Mouse (Mus musculus): ENCODE measurements around the gene Gpx1. TPM values are rescaled to one million over a fixed set of nuclear protein-coding genes. Genes with fewer than 3 reads are reported as not detected.
A peak's percentile ranks its signal among the peaks of the same experiment; 100 is the strongest.
"Not testable (repeated sequence)": the region's sequence is repeated elsewhere in the genome, so short reads cannot be mapped to it uniquely, and the experiment has no call there.

Gpx1 gene
- 10 to 100 TPM; 66.3 to 72.7 (median 68.8) TPM for total RNA-seq (2022)

- DNase-seq (ENCODE audit: low spot score in 2 of 2) = peak; percentile 80 to 88
Measured at GRCm38 (mm10) chr9:108338886-108339781, at the start of gene Gpx1. Gpx1 (plus strand) TSS chr9:108338903.

- no peak for DNase-seq (ENCODE audit: low spot score in 2 of 2)
Measured at GRCm38 (mm10) chr9:108289347-108289746, 49.4 kb upstream of the Gpx1 start.

- peak; percentile 87 to 88 for DNase-seq (ENCODE audit: low spot score in 2 of 2)
Measured at GRCm38 (mm10) chr9:108290016-108290750, 48.5 kb upstream of the Gpx1 start, which contains the start of gene Nicn1. Nicn1 (plus strand) TSS chr9:108290429.

DNA sequence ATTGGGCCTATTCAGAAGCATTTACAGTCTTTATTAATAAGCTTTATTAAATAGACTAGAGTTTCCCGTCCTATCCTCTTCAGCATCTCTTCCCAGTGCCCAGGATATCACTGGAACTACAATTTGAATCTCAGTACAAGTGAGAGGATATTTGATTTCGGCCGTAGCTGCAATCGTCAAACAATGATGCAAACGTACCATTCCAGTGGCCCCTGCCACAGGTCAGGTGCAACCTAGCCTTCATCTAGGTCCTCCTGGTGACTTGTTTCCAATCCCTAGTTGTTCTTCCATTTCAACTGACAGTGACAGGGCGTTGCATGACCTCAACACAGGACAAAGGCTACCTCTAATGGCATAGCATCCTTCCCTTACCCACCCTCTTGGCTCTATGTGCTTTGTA, 47.9 kb upstream of the Gpx1 start:
- DNase-seq (ENCODE audit: low spot score in 2 of 2) = no peak

- no peak for DNase-seq (ENCODE audit: low spot score in 2 of 2)
Measured at GRCm38 (mm10) chr9:108296453-108297355, 42.0 kb upstream of the Gpx1 start, which contains the start of gene Amt. Amt (plus strand) TSS chr9:108296853.

DNA sequence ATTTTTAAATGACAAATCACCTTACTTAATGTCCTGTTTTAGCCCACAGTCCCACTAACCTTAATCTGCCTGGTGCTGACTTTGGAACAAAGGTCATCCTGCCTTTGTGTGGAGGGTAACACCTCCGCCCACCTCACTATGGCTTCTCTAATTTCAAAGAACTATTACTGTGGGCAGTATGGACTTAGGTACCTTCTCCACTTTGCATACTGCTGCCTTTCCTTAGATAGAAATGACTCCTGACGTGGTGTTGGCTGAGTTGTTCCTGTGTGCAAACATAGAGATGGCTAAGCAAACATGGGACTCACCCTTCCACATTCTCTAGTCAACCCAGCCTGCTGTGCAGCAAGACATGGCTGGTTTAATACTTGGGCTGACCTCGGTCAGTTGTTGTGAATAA, 36.9 kb upstream of the Gpx1 start:
- DNase-seq (ENCODE audit: low spot score in 2 of 2) = no peak

DNA sequence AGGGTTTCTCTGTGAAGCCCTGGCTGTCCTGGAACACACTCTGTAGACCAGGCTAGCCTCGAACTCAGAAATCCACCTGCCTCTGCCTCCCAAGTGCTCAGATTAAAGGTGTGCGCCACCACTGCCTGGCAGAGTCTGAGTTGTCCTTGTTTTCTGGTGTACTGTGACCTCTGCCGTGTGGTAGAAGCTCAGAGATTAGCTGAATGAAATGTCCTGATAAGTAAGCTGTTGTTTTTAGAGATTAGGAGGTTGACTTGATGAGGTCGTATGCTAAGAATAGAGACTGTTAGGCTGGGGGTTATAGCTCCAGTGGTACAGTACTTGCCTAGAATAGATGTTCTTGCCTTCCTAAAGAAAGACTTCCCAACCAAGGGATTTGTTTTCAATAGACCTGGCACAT, 34.0 kb upstream of the Gpx1 start:
- no peak for DNase-seq (ENCODE audit: low spot score in 2 of 2)

DNA sequence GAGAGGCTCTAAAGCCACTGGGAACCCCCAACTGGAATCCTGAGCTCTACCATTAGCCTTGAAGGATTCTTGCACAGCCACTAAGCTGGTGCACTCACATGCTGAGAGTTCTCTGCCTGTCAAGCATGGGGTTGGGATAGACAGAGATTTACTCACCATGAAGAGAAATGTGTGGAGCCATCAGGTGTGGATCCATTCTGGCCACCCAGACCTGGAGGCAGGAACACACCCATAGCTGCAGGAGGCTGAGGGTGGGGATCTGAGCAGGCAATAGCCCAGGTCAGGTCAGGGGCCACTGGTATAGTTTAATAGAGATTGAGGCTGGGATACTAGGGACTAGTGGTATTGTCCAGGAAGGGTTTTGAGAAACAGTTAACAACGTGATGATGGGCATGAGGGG, 33.5 kb upstream of the Gpx1 start:
- DNase-seq (ENCODE audit: low spot score in 2 of 2) = no peak

DNA sequence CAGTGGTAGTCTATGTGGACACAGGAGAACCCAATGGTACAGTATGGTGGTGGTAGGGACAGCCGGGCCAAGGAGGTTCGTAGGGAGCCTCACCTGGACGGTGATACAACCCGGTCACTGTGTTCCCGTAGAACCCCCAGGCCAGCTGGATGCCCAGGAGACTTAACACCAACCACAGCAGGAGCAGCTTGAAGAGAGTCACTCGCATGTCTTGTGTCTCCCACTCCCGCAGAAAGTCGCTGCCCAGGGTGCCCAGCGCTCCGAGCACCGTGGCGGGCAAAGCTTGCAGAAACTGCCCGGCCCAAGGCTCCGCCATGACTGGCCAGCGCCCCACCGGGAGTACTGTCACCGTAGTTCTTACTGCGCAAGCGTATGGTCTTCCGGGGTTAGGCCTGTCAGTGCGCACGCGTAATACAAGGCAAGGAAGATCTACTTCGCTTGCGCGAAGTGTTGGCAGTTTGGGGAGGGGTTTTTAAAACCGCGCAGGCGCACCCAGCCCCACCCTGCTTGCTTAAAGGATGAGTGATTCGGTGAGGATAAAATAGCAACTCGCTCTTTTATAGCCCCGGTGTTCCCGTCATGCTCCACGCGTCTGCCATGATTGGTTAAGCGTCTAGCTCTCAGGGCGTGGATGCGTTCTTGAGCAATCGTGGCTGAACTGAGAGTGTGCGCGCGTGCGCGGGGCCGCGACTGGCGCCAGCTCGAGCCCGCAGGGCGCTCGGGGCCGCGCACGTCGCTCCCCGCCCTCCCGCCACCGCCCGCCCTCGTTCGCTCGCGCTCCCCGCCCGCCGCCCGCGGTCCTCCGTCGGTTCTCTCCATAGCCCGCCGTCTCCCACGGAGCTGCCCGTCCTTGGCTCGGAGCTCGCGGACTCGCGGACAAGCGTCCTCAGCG, 32.8 kb upstream of the Gpx1 start, which contains the start of the genes Rhoa and Tcta:
TSS of gene Rhoa (plus strand) at position 501 of the 892 bp plus-strand sequence.
TSS of gene Tcta (minus strand) at position 532 of the 892 bp plus-strand sequence.
- peak; percentile 98 to 99 for DNase-seq (ENCODE audit: low spot score in 2 of 2)

DNA sequence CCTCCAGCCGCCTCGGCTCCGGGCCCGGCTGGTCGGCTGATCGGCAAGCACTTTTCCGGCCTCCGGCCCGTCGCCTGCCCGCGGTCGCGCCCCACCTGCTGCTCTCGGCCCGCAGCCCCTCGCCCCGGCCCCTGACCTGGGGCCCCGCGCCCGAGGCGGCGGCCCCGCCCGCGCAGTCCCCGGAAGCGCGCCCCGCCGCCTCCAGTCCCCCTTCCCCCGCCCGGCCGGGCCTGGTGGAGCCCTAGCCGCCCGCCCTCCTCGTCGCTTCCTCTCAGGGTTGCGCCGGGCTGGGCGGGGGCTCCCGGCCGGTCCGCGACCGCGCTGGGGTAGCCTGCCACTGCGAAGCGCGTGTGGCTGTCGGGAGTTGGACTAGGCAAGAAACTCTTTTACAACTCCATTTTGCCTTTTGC, 32.1 kb upstream of the Gpx1 start:
- peak; percentile 63 to 70 for DNase-seq (ENCODE audit: low spot score in 2 of 2)

DNA sequence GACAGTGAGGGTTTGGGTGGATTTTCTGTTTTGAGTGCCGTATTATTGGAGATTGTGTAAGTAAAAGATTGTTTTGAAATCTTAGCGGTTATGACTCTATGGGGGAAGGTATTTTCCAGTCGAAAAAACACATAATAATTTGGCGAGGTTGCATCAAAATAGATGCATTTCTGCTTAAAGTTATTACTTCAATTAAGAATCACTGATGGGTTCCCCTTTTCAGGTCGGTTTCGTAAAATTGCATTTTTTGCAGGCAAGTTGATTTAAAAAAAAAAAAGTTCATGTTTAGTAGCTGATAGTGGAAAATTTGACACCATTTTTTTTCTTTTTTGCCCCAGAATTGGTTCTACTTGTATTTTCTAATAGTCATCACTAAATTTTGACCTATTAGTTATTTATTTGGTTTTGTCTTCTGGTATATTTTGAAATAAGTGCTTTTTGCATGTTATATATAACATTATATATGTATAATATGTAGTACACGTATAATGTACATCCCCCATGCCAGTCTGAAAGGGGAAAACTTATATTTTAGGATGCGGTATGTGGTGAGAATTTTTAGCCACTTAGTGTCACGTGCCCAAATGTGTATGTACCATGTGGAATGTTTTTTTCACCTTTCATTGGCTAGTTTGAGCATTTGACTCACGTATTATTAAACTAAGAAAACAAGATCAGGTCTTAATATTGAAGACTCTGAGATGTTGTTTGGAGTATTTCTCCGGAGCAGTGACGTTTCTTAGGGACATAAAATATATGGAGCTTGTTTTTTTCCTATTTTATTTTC, 31.5 kb upstream of the Gpx1 start:
- no peak for DNase-seq (ENCODE audit: low spot score in 2 of 2)

DNA sequence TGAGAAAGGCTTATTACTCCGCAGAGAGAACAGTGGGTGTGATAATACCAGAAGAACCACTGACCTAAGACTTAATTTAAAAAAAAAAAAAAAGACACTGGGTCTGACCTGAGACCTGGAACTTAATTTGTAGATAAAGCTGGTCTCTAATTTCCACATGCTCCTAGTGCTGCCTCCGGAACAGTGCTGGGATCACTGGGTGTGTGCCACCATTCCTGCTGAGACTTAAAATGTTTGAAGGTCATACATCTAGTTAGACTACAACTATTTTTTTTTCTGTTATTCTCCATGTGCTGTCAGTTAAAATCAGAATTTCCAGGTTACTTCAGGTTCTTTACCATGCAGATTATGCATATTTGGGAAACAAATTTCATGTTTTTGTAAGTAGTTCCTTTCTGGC, 30.6 kb upstream of the Gpx1 start:
- DNase-seq (ENCODE audit: low spot score in 2 of 2) = no peak

DNA sequence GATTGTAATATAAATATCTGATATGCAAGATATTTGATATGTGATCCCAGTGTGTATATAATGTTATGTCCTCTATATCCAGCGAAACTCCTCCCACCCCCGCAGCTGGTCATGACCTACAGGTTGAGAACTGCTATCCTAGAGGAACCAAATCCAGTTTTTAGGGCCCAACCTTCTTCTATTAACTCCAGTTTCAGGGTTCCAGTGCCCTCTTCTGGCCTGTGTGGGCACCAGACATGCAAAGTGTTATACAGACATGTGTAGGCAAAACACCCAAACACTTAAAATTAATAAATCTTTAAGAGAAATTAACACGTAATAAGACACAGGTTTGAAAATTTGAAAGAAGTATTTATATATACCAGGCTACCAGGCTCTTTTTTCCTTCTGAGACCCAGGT, 21.1 kb upstream of the Gpx1 start:
- DNase-seq (ENCODE audit: low spot score in 2 of 2) = no peak

DNA sequence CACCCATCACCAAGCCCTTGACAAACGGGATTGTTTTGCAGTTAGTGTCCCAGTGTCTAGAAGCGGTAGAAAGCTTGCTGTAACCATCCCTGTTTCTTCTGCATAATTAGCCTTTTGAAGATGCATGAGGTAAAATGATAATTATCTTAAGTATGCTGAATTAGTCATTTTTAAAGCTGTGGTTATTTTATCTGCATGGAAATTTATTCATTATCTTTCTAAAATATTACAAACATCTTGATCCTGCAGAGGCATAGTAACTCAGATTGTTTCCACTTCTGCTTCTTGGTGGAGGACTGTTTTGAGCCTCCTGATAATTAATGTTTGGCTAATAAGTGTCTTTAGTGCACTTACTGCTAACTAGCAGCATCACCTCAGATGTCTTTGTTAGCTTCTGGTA, 20.2 kb upstream of the Gpx1 start:
- no peak for DNase-seq (ENCODE audit: low spot score in 2 of 2)

- not testable (repeated sequence) for DNase-seq (ENCODE audit: low spot score in 2 of 2)
Measured at GRCm38 (mm10) chr9:108322054-108322453, 16.6 kb upstream of the Gpx1 start.

DNA sequence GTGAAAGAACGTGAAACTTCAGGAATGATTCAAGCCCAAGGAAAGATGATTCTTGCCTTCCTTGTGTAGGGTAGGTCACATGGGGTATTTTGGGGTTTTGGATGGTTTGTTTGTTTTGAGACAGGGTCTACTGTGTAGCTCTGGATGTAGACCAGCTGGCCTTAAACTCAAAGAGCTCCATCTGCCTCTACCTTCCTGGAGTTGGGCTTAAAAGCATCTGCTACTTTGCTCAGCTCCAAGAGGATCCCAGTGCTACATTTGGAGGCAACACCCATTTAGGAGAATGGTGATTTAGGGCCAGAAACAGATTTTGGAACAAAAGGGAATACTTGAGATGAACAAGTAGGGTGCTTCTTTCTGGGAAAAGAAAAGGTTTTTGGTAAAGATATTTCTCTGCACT, 13.9 kb upstream of the Gpx1 start:
- DNase-seq (ENCODE audit: low spot score in 2 of 2) = no peak

GRCm38 (mm10) chr9:108325811-108326210, 12.9 kb upstream of the Gpx1 start:
- no peak for DNase-seq (ENCODE audit: low spot score in 2 of 2)

DNA sequence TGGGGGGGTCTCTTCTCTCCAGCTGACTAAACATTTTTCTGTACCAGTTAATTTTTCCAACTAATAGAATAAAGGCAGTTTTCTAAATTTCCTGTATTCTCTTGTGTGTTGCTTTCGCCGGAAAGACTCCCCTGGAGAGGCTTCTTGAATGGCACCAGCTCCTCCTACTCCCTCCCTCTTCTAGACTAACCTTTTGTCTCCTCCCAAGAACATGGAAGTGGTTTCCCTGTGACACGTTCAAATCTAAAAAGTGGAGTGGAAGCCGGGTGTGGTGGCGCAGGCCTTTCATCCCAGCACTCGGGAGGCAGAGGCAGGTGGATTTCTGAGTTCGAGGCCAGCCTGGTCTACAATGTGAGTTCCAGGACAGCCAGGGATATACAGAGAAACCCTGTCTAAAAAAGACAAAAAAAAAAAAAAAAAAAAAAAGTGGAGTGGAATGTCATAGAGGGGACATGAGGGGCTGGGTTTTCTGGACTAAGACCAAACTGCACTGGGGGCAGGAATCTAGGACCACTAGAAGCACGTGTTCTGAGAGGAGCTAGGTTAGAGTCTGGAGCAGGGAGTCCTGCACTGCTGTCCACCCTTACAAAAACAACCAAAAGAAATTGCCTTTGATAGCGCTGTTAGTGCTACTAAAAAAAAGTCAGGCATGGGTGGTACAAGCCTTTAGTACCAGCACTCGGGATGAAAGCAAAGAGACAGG, 704 bp upstream of the Gpx1 start:
- DNase-seq (ENCODE audit: low spot score in 2 of 2) = no peak

GRCm38 (mm10) chr9:108338551-108338885, 185 bp upstream of the Gpx1 start:
- DNase-seq (ENCODE audit: low spot score in 2 of 2) = no peak

Data from gastrocnemius, adult 8-10 months (tissue).